ENCODE assay signal across 2 mouse cellular contexts in the genomic region with DNA sequence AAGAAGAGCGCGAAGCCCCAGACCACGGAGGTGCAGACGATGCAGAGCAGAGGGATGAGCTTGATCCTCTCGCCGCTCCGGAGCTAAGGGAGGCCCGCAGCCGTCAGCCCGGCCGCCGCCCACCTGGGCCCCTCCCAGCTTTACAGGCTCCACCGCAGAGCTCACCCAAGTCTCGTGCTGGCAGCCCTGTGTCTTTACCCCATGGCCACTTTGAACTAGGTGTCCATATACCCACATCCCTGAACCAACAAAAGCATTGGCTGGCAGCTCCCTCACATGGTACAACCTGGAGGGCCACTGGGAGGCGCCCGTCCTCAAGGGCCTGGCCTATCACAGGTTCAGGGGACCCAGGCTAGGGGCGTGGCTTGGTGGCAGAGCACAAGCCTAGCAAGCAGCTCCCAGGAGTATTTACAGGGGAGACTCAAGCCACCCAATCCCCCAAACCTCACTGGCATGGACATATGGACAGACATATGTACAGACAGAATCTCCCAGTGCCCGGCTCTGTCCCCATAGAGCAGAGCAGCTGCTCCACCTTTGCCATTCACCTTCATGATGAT.
TF ChIP-seq lines count a peak whose summit lies in the region.

No protein-coding gene starts in this region.

TF ChIP-seq in CH12.LX, 34 proteins besides CTCF, POLR2A, EP300 and RAD21 (continued from another document):
- no peak for TF ChIP-seq CHD1 (IDR thresholded peaks at IDR 0.05; ENCODE audit: low read depth, low read length)

TF ChIP-seq in ES-E14, 5 proteins besides CTCF, POLR2A, EP300 and RAD21 (continued from another document):
- no peak for TF ChIP-seq ZC3H11A (IDR thresholded peaks at IDR 0.05; ENCODE audit: borderline replicate concordance, low read depth, low read length)
- TF ChIP-seq ZNF384 (IDR thresholded peaks at IDR 0.05; ENCODE audit: low read depth, low read length): no peak
